ENCODE assay signal across 9 mouse cellular contexts in genomic region chr2:52632880-52633279, GRCm38 (mm10). TPM values are rescaled to one million over a fixed set of nuclear protein-coding genes. Genes with fewer than 3 reads are reported as not detected.
A peak's percentile ranks its signal among the peaks of the same experiment; 100 is the strongest.
DNase-seq lines count a peak whose midpoint lies in the region; ATAC-seq and TF ChIP-seq lines count a peak whose summit lies in the region.
"Had no signal": no experiment of that assay in that cellular context is flagged by ENCODE, and none has a peak within 500 bp of the region (broad histone marks: within the 10 kb centered on the region; RNA-seq: fewer than 3 reads in every experiment).

No protein-coding gene starts in this region.

- H3K4me2 ChIP-seq in midbrain, embryonic 12.5 days (replicated peaks) = no peak overlapping the region
- H3K4me2 ChIP-seq: lung, embryonic 15.5 days had no signal

- H3K4me3 ChIP-seq in heart, embryonic 10.5 days = no peak overlapping the region
- no peak overlapping the region for H3K4me3 ChIP-seq in left cerebral cortex, adult 2 months
- no peak overlapping the region for H3K4me3 ChIP-seq in midbrain, embryonic 12.5 days
- H3K4me3 ChIP-seq: lung, embryonic 15.5 days had no signal

- ATAC-seq in frontal cortex, adult (ENCODE audit: low TSS enrichment) = peak; percentile 75
- peak; percentile 64; the same call in 1 of the 2 replicates for ATAC-seq in midbrain, embryonic 12.5 days (ENCODE audit: low FRiP score, low read depth)

- peak; percentile 52 to 85 for DNase-seq in heart, adult 18-20 months
- no peak for DNase-seq in heart, embryonic 10.5 days (ENCODE audit: low spot score)
- DNase-seq in cerebellum, adult 18-20 months = peak; percentile 79 to 85
- DNase-seq in hindlimb bud, embryonic 11.5 days (ENCODE audit: extremely low spot score, low read depth, low spot score) = peak; percentile 42
- peak; percentile 71 to 78 for DNase-seq in left cerebral cortex, adult 2 months (ENCODE audit: extremely low spot score in 1 of 2, low spot score in 2 of 2)
- peak; percentile 7 to 13 for DNase-seq in spleen, postnatal 36 days (ENCODE audit: low spot score in 2 of 2)

- no peak overlapping the region for H3K27ac ChIP-seq in heart, embryonic 10.5 days
- no peak overlapping the region; the same call in 1 of the 2 replicates for H3K27ac ChIP-seq in left cerebral cortex, adult 2 months
- no peak overlapping the region for H3K27ac ChIP-seq in midbrain, embryonic 12.5 days (replicated peaks)
- H3K27ac ChIP-seq: lung, embryonic 15.5 days had no signal

- H3K27me3 ChIP-seq in heart, embryonic 10.5 days (ENCODE audit: insufficient read depth, poor library complexity, severe bottlenecking) = peaks cover 8% of the 10 kb centered on the region; the same call in 1 of the 2 replicates
- H3K27me3 ChIP-seq in midbrain, embryonic 12.5 days = peaks cover 18% of the 10 kb centered on the region
- H3K27me3 ChIP-seq: lung, embryonic 15.5 days had no signal

- H3K9ac ChIP-seq in midbrain, embryonic 12.5 days (replicated peaks) = no peak overlapping the region
- H3K9ac ChIP-seq: lung, embryonic 15.5 days had no signal

- intact Hi-C loops in left cerebral cortex, adult 2 months (cut with DNase I) = loop anchor here (10.0 kb wide), 1 partner anchor 82 kb away; no protein-coding TSS in a partner anchor

- 0 out of 2 replicates have a peak, but pooled peaks cover 2% of the 10 kb centered on the region for H3K4me1 ChIP-seq in heart, embryonic 10.5 days
- H3K4me1 ChIP-seq in midbrain, embryonic 12.5 days = peaks cover 12% of the 10 kb centered on the region
- H3K4me1 ChIP-seq: lung, embryonic 15.5 days had no signal

- 6% methylated on average over 7 of the region's 7 CpGs for WGBS in heart, embryonic 10.5 days
- 8% methylated on average over 7 of the region's 7 CpGs for WGBS in midbrain, embryonic 12.5 days

- no peaks in the 10 kb centered on the region for H3K36me3 ChIP-seq in heart, embryonic 10.5 days
- H3K36me3 ChIP-seq in midbrain, embryonic 12.5 days = no peaks in the 10 kb centered on the region
- H3K36me3 ChIP-seq: lung, embryonic 15.5 days had no signal

- peak; percentile 86 for TF ChIP-seq CTCF in left cerebral cortex, adult 2 months (IDR thresholded peaks at IDR 0.05)

- no peaks in the 10 kb centered on the region for H3K9me3 ChIP-seq in heart, embryonic 10.5 days
- no peaks in the 10 kb centered on the region for H3K9me3 ChIP-seq in midbrain, embryonic 12.5 days
- H3K9me3 ChIP-seq: lung, embryonic 15.5 days had no signal

RNA-seq across cellular contexts. Expression of gene Cacnb4, which starts 43.8 kb away (rescaled TPM):
- total RNA-seq in heart, adult 18-20 months (2021) = under 1 TPM; 0.27 to 0.28 TPM
- polyA plus RNA-seq in heart, embryonic 10.5 days (2016; fragmentation: Nextera tagmentation; extraction: Ambion mirVana) = 0.29 and 0.36 TPM in 2 replicates
- 100 to 1,000 TPM; 166 to 176 TPM for total RNA-seq in left cerebral cortex, adult 2 months (2021)
- polyA plus RNA-seq in midbrain, embryonic 12.5 days (2016; fragmentation: Nextera tagmentation; extraction: Ambion mirVana) = 5.0 and 7.4 TPM in 2 replicates

Comparison
In these comparisons a context has a peak if more than half of its experiments do, and no peak if none do; other contexts are left out.
1. RNA of gene Cacnb4, which starts 43.8 kb away (total RNA-seq): 166 to 176 TPM in left cerebral cortex, adult 2 months; 0.27 to 0.28 TPM in heart, adult 18-20 months; every median in the first group is over 100 times any median in the second.